Mouse (Mus musculus) sigmoid colon, adult 10 weeks (tissue): ENCODE data around the gene Gm13696. TPM values are rescaled to one million over a fixed set of nuclear protein-coding genes. Genes with fewer than 3 reads are reported as not detected.

Source experiments
- polyA plus RNA-seq: library from polyadenylated mRNA; stranded (reverse); fragments of 350-450 nt; fragmentation: Illumina TruSeq; extraction: RNeasy Lipid Tissue Mini Kit (QIAGEN cat#74804); gene quantifications from one replicate; pipeline ENCODE4 v1.2.3, GENCODE M21; 2014; ENCODE audit warnings: low read depth, low replicate concordance

The Gm13696 gene
- polyA plus RNA-seq: not detected

GRCm38 (mm10) chr2:83972823-83973222, at the start of gene Gm13696:
Gene Gm13696, plus strand, starts transcription at chr2:83973123.

GRCm38 (mm10) chr2:83940931-83941361, 32.0 kb upstream of the Gm13696 start, which contains the start of gene Zswim2:
Gene Zswim2, minus strand, starts transcription at chr2:83941228.

GRCm38 (mm10) chr2:83955393-83955792, 17.5 kb upstream of the Gm13696 start, which contains the start of gene Gm13698:
Gene Gm13698, plus strand, starts transcription at chr2:83955693.

GRCm38 (mm10) chr2:83961203-83961602, 11.7 kb upstream of the Gm13696 start, which contains the start of gene Gm13693:
Gene Gm13693, plus strand, starts transcription at chr2:83961503.

GRCm38 (mm10) chr2:83967013-83967412, 5.9 kb upstream of the Gm13696 start, which contains the start of gene Gm13695:
Gene Gm13695, plus strand, starts transcription at chr2:83967313.

GRCm38 (mm10) chr2:83978633-83979032, 5.7 kb downstream of the Gm13696 start, which contains the start of gene Gm13694:
Gene Gm13694, plus strand, starts transcription at chr2:83978933.

GRCm38 (mm10) chr2:83984443-83984842, 11.5 kb downstream of the Gm13696 start, which contains the start of gene Gm13697:
Gene Gm13697, plus strand, starts transcription at chr2:83984743.

GRCm38 (mm10) chr2:83990253-83990652, 17.3 kb downstream of the Gm13696 start, which contains the start of gene Gm13691:
Gene Gm13691, plus strand, starts transcription at chr2:83990553.

Other genes starting within 250 kb of the Gm13696 start
- 73.0 TPM for gene Itgav, start 248.7 kb upstream of the Gm13696 start, polyA plus RNA-seq
- gene Fam171b, start 160.5 kb upstream of the Gm13696 start, polyA plus RNA-seq: 11.0 TPM
- gene Zswim2, start 31.9 kb upstream of the Gm13696 start, polyA plus RNA-seq: not detected
- gene Gm13698, start 17.4 kb upstream of the Gm13696 start, polyA plus RNA-seq: not detected
- not detected for gene Gm13693, start 11.6 kb upstream of the Gm13696 start, polyA plus RNA-seq
- not detected for gene Gm13695, start 5.8 kb upstream of the Gm13696 start, polyA plus RNA-seq
- gene Gm13694, start 5.8 kb downstream of the Gm13696 start, polyA plus RNA-seq: not detected
- not detected for gene Gm13697, start 11.6 kb downstream of the Gm13696 start, polyA plus RNA-seq
- not detected for gene Gm13691, start 17.4 kb downstream of the Gm13696 start, polyA plus RNA-seq